Mouse (Mus musculus): ENCODE results near the gene Mphosph6.

The Mphosph6 gene

DNA sequence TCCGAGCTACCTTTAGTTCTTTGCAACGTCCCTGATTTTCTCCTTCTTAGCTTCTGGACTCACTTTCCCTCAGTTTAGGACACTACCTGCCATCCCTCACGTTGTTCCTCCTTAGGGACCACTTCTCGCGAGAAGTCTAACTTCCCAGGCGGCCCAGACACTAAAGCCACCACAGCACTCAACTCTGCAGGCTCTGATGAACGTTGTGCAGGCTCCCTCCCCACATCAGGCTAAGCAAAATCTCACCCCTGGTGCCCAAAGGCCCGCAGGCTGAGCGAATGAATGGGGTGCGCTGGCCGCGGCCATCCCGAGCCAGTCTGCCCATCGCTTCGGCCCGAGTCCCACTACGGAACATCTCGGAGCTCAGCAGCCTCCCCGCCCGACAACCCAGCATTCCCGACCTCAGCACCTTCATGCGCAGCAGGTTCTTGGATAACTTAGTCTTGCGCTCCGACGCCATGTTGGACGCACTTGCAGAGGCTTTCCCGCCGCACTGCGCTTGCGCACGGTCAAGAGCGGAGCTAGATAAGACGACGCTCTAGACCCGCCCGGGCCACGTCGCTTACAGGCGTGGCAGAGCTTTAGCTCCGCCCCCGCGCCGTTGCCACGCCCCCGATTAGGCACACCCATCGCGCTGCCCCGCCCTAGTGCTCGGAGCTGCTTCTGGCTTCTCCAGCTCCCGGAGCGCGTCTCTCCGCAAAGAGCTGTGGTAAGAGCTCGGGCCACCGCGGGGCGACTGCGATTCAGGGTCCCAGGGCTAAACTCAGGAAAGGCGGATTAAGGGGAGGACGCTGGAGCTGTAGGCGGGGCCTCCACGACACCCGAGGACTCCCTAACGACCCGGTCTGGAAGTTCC is at the start of gene Mphosph6:
Gene Mphosph6 (minus strand): TSS at position 501 of the 856 bp plus-strand sequence.
- DNase-seq (ENCODE audit: low read depth) = peak; percentile 97

- no peak for DNase-seq (ENCODE audit: low read depth)
Measured at GRCm38 (mm10) chr8:117850420-117850819, 48.7 kb upstream of the Mphosph6 start.

GRCm38 (mm10) chr8:117847865-117848264 is 46.1 kb upstream of the Mphosph6 start:
- DNase-seq (ENCODE audit: low read depth) = no peak

DNA sequence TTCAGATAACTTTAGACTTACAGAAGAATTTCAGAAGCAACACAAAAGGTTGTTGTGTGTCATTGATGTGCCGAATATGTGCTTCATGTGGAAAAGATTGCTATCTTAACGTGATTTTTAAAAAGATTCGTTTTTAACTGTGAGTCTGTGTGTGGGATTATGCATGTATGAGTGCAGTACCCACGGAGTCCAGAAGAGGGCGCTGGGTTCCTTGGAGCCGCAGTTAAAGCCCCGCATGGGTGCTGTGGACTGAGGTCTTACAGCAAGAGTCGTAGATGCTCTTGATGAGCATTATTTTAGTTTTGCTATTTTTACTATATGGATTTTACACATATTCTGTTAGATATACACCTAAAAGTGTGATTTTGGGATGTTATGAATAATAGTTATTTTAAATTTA is 42.0 kb upstream of the Mphosph6 start:
- DNase-seq (ENCODE audit: low read depth) = no peak

- no peak for DNase-seq (ENCODE audit: low read depth)
Measured at GRCm38 (mm10) chr8:117813524-117813923, 11.8 kb upstream of the Mphosph6 start.

- DNase-seq (ENCODE audit: low read depth) = no peak
Measured at GRCm38 (mm10) chr8:117810676-117811075, 8.9 kb upstream of the Mphosph6 start.

DNA sequence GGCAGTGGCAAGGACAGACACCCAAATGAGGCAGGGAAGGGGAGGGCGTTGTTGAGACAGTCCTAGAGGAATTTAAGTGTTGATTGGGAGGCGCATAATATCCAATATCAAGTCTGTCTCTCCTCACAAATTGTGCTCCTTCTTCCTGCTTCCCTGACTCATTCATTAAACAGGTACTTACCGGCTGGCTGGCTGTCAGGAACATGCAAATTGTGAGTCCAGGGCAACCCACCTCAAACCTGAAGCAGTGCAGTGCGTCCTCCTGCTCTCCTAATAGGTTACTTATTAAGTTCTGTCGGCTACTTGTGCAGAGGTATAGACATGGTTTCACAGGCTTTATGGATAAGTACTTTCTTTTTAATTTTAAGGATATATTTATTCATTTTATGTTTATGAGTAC is 3.7 kb upstream of the Mphosph6 start:
- DNase-seq (ENCODE audit: low read depth) = no peak

GRCm38 (mm10) chr8:117802299-117802689 is 551 bp upstream of the Mphosph6 start:
- DNase-seq (ENCODE audit: low read depth) = no peak

DNA sequence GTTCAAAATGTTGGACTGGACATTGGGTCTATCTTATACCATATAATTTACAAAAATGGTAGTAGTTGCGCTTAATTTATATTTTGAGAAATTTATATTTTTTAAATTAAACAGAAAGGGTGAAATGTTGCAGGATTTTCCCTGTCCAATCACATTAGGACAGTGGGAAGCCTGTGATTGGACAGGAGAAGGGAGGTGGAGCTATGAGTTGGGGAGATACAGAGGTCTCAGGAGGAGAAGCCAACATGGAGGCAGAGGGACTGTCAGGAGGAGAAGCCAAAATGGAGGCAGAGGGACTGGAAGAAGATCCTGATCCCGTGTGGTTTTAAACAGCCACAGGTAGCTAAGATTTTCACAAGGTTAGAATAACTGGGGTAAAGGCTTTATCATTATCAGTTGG is 3.7 kb downstream of the Mphosph6 start:
- DNase-seq (ENCODE audit: low read depth) = no peak

GRCm38 (mm10) chr8:117796464-117796863 is 5.3 kb downstream of the Mphosph6 start:
- no peak for DNase-seq (ENCODE audit: low read depth)

GRCm38 (mm10) chr8:117794581-117794980 is 7.2 kb downstream of the Mphosph6 start:
- DNase-seq (ENCODE audit: low read depth) = no peak

DNA sequence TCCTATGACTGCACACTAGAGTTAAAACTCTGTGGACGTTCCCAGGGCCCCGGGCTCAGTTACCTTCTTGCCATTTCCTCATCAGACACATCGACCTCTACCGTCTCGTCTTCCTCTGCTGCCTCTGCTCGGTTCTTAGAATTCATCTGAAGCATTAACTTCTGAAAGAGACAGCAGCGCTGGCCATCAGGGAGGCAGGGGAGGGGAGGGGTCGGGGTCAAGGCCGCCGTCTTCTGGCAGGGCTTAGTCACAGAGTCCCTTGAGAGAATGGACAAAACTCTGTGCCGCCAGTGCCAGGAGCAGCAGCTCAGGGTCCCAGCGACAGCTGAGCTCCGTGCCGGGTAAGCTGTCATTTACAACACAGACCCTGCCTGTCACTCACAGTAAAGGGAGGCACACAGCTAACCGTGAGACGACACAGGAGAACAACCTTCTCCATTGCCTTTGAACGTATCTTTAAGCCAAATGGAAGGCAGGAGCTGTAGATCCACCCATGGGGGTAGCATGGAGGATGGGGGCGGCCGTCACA is 9.1 kb downstream of the Mphosph6 start:
- DNase-seq (ENCODE audit: low read depth) = no peak

DNA sequence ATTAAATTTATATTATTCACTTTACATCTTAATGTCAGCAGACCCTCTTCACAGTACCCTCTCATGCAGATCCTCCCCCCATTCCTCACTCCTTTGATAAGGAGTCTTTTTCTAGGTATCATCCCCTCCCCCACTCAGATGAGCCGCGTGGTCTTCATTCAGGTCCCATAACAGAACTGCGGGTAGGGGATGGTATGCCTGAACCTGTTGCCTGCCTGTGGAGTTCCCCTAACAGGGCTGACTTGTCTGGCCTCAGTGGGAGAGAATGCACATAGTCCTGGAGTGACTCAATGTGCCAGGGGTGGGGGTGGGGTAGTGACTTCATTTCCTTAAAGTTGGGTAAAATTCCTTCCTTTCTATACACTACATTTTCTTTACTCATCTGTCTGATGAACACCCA is 15.3 kb downstream of the Mphosph6 start:
- DNase-seq (ENCODE audit: low read depth) = no peak

GRCm38 (mm10) chr8:117783021-117783420 is 18.7 kb downstream of the Mphosph6 start:
- no peak for DNase-seq (ENCODE audit: low read depth)

- DNase-seq (ENCODE audit: low read depth) = no peak
Measured at GRCm38 (mm10) chr8:117781375-117782129, 20.2 kb downstream of the Mphosph6 start.

- DNase-seq (ENCODE audit: low read depth) = no peak
Measured at GRCm38 (mm10) chr8:117779344-117779743, 22.4 kb downstream of the Mphosph6 start.

DNA sequence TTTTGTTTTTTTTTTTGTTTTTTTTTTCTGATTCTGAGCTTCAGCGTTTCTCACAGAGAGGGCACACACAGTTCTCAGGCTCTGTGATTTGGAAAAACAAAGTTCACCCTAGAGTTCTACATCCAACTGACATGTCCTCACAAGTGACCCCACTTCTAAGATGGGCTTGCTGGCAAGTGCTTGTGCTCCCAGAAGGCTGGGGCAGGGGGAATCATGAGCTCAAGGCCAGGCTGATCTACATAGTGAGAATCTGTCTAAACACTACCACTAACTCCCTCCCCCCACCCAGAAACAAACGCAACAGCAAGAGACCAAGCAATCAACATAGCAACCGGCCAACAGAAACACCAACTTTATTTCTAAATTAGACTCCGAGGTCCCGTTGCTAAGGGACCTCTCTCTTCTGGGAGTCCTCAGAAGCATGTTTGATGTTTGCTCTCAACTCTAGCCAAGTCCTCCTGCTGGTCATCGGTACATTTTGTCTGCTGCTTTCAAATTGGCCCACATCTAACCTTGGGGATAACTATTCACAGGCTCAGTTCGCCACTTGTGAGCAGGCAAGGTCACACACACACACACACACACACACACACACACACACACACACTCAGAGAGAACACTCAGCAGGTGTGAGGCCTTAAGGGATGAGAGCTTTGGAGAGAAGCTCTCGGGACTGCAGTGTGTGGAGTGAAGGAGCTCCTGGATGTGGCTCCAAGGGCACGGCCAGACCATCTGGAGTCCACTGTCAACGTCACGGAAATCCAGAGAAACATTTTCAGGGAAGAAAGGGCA is 23.0 kb downstream of the Mphosph6 start:
- no peak for DNase-seq (ENCODE audit: low read depth)

GRCm38 (mm10) chr8:117776075-117776474 is 25.7 kb downstream of the Mphosph6 start:
- DNase-seq (ENCODE audit: low read depth) = no peak

GRCm38 (mm10) chr8:117775626-117776025 is 26.1 kb downstream of the Mphosph6 start:
- DNase-seq (ENCODE audit: low read depth) = no peak

- no peak for DNase-seq (ENCODE audit: low read depth)
Measured at GRCm38 (mm10) chr8:117772597-117772996, 29.1 kb downstream of the Mphosph6 start.

DNA sequence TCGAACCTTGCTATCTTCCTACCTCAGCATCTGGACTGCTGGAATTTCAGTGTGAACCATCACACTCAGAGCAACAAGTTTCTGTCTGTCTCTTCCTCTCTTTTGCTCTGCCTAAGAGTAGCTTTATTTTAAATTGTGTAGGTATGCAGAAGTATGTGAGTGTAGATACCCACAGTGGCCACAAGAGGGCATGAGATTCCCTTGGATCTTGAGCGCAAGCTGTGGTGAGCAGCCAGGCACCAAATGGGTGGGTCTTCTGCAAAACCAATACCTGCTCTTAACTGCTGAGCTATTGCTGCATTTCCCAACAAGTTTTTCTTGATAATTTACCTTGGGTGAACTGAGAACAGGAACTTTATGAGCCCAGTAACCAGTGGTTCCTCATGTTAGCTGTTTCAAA is 29.6 kb downstream of the Mphosph6 start:
- DNase-seq (ENCODE audit: low read depth) = peak; percentile 37

Data from c-Kit-positive CD71-negative TER-119-negative erythroid progenitor cells, embryonic 14.5 days (primary cell).